Mouse (Mus musculus) kidney, embryonic 14.5 days (tissue): ENCODE data around the gene Serpina3k. TPM values are rescaled to one million over a fixed set of nuclear protein-coding genes. Genes with fewer than 3 reads are reported as not detected.
"Not testable (repeated sequence)": the region's sequence is repeated elsewhere in the genome, so short reads cannot be mapped to it uniquely, and the experiment has no call there.

Source experiments
- ATAC-seq: fragments of 200-750 bp; cut with Nextera tagmentation; 2 replicates; pipeline ENCODE4 v1.8.0; 2017; ENCODE audit warnings: moderate number of reproducible peaks, mild to moderate bottlenecking, moderate TSS enrichment, moderate library complexity; ENCODE audit not compliant: low FRiP score, low TSS enrichment
- H3K27ac ChIP-seq: fragments of 300-500 bp; sonication (generic); 2 replicates; pipeline ENCODE4 v1.5.1; 2014; ENCODE audit warnings: low read depth, mild to moderate bottlenecking, low read length, moderate library complexity, mixed read lengths
- H3K27me3 ChIP-seq: fragments of 300-500 bp; sonication (generic); 2 replicates; pipeline ENCODE4 v1.6.1; 2014; ENCODE audit warnings: mild to moderate bottlenecking, low read length; ENCODE audit not compliant: control insufficient read depth, insufficient read depth
- H3K36me3 ChIP-seq: fragments of 300-500 bp; sonication (generic); 2 replicates; pipeline ENCODE4 v1.6.1; 2014; ENCODE audit warnings: low read length, mixed read lengths; ENCODE audit not compliant: control insufficient read depth, insufficient read depth
- H3K4me1 ChIP-seq: fragments of 300-500 bp; sonication (generic); 2 replicates; pipeline ENCODE4 v1.6.1; 2014; ENCODE audit warnings: low read length, mixed read lengths; ENCODE audit not compliant: control insufficient read depth, insufficient read depth
- H3K4me2 ChIP-seq: fragments of 300-500 bp; sonication (generic); replicated peaks from 2 replicates; pipeline ENCODE4 v1.6.1; 2014; ENCODE audit warnings: low read depth, mild to moderate bottlenecking, low read length
- H3K4me3 ChIP-seq: fragments of 300-500 bp; sonication (generic); 2 replicates; pipeline ENCODE4 v1.5.1; 2014; ENCODE audit warnings: mild to moderate bottlenecking, low read length
- H3K9ac ChIP-seq: fragments of 300-500 bp; sonication (generic); 2 replicates; pipeline ENCODE4 v1.6.1; 2014; ENCODE audit warnings: low read depth, mild to moderate bottlenecking, low read length, moderate library complexity
- H3K9me3 ChIP-seq: fragments of 300-500 bp; sonication (generic); 2 replicates; pipeline ENCODE4 v1.6.1; 2016; ENCODE audit warnings: low read length; ENCODE audit not compliant: control insufficient read depth
- WGBS: fragments of 180-500 bp; shearing (Covaris S2); extraction: QIAGEN DNeasy Blood & Tissue Kit; methylation state at CpG from one replicate; pipeline ENCODE4 v1.1.7; 2014; 5-methylcytosine and 5-hydroxymethylcytosine counted together
- polyA plus RNA-seq: library from polyadenylated mRNA; unstranded; fragments of >200 nt; fragmentation: Nextera tagmentation; extraction: Ambion mirVana; gene quantifications from 2 replicates; pipeline ENCODE4 v1.2.1, GENCODE M21; 2014

Serpina3k gene
- polyA plus RNA-seq, 1 experiment from 2014 or later: not detected

GRCm38 (mm10) chr12:104378815-104379214 lies 40.5 kb downstream of the Serpina3k start:
- 53% methylated on average over 5 of the region's 5 CpGs for WGBS

GRCm38 (mm10) chr12:104379856-104380255 lies 41.6 kb downstream of the Serpina3k start:
- no peaks in the 10 kb centered on the region for H3K27me3 ChIP-seq
- no peaks in the 10 kb centered on the region for H3K9me3 ChIP-seq
- H3K4me2 ChIP-seq: no peak overlapping the region
- H3K4me3 ChIP-seq: no peak overlapping the region
- ATAC-seq: no peak
- H3K4me1 ChIP-seq: no peaks in the 10 kb centered on the region
- no peak overlapping the region for H3K27ac ChIP-seq
- no peaks in the 10 kb centered on the region for H3K36me3 ChIP-seq
- no peak overlapping the region for H3K9ac ChIP-seq
- WGBS: 97% methylated on average over 11 of the region's 11 CpGs

More at GRCm38 (mm10) chr12:104378815-104379214, 40.5 kb downstream of the Serpina3k start:
- not testable (repeated sequence) for H3K4me3 ChIP-seq, H3K27ac ChIP-seq, H3K27me3 ChIP-seq, H3K9ac ChIP-seq, H3K9me3 ChIP-seq, H3K36me3 ChIP-seq, ATAC-seq, H3K4me1 ChIP-seq, H3K4me2 ChIP-seq

GRCm38 (mm10) chr12:104381071-104381604 lies 42.9 kb downstream of the Serpina3k start:
- not testable (repeated sequence) for H3K4me3 ChIP-seq, H3K27ac ChIP-seq, H3K4me2 ChIP-seq, ATAC-seq, H3K4me1 ChIP-seq, H3K9ac ChIP-seq, H3K9me3 ChIP-seq, H3K36me3 ChIP-seq, H3K27me3 ChIP-seq
- 95% methylated on average over 8 of the region's 8 CpGs for WGBS

GRCm38 (mm10) chr12:104385987-104386386 lies 47.7 kb downstream of the Serpina3k start:
- H3K36me3 ChIP-seq, H3K9ac ChIP-seq, H3K27me3 ChIP-seq, H3K4me2 ChIP-seq, H3K9me3 ChIP-seq, H3K27ac ChIP-seq, H3K4me1 ChIP-seq, ATAC-seq, H3K4me3 ChIP-seq: not testable (repeated sequence)

GRCm38 (mm10) chr12:104386878-104387277 lies 48.6 kb downstream of the Serpina3k start:
- not testable (repeated sequence) for H3K9me3 ChIP-seq, H3K4me2 ChIP-seq, H3K36me3 ChIP-seq, H3K4me1 ChIP-seq, H3K27ac ChIP-seq, H3K27me3 ChIP-seq, ATAC-seq, H3K9ac ChIP-seq, H3K4me3 ChIP-seq
- WGBS: 75% methylated on average over 2 of the region's 2 CpGs

GRCm38 (mm10) chr12:104388477-104388876 lies 50.2 kb downstream of the Serpina3k start:
- H3K9ac ChIP-seq: no peak overlapping the region
- H3K4me3 ChIP-seq: no peak overlapping the region
- H3K36me3 ChIP-seq: no peaks in the 10 kb centered on the region
- H3K9me3 ChIP-seq: no peaks in the 10 kb centered on the region
- H3K4me1 ChIP-seq: no peaks in the 10 kb centered on the region
- no peaks in the 10 kb centered on the region for H3K27me3 ChIP-seq
- ATAC-seq: no peak
- no peak overlapping the region for H3K4me2 ChIP-seq
- H3K27ac ChIP-seq: no peak overlapping the region

- 85% methylated on average over 2 of the region's 2 CpGs for WGBS
- not testable (repeated sequence) for H3K4me1 ChIP-seq
Measured at GRCm38 (mm10) chr12:104391057-104391456, 52.8 kb downstream of the Serpina3k start.

More at GRCm38 (mm10) chr12:104391057-104391456, 52.8 kb downstream of the Serpina3k start:
- H3K9ac ChIP-seq, H3K4me3 ChIP-seq, H3K27ac ChIP-seq, H3K4me2 ChIP-seq, ATAC-seq, H3K9me3 ChIP-seq, H3K27me3 ChIP-seq, H3K36me3 ChIP-seq: not testable (repeated sequence)

Other genes with a start within 250 kb of the Serpina3k start
- gene Serpina5, start 237.4 kb upstream of the Serpina3k start, polyA plus RNA-seq: not detected in 2 replicates
- not detected in 2 replicates for gene Serpina3a, start 225.8 kb upstream of the Serpina3k start, polyA plus RNA-seq
- gene Serpina3b, start 210.5 kb upstream of the Serpina3k start, polyA plus RNA-seq: not detected in 2 replicates
- not detected in 2 replicates for gene Serpina3c, start 184.6 kb upstream of the Serpina3k start, polyA plus RNA-seq
- gene Serpina3f, start 123.9 kb upstream of the Serpina3k start, polyA plus RNA-seq: not detected in 2 replicates
- 6.2 and 7.1 TPM in 2 replicates for gene Serpina3g, start 102.2 kb upstream of the Serpina3k start, polyA plus RNA-seq
- 0.22 TPM in 1 of 2 replicates, not detected in the other for gene Serpina3i, start 75.4 kb upstream of the Serpina3k start, polyA plus RNA-seq
- gene Serpina3j, start 23.9 kb upstream of the Serpina3k start, polyA plus RNA-seq: not detected in 2 replicates
- not detected in 2 replicates for gene Serpina3m, start within 50 bp of the Serpina3k start, polyA plus RNA-seq
- not detected in 2 replicates for gene Serpina3n, start 68.2 kb downstream of the Serpina3k start, polyA plus RNA-seq
- gene Gsc, start 134.8 kb downstream of the Serpina3k start, polyA plus RNA-seq: not detected in 2 replicates